Mouse (Mus musculus) liver, adult (tissue): ENCODE data around the gene Tshz2.

Experiments
- GATA4 ChIP-seq: IDR thresholded peaks from 2 replicates; pipeline ENCODE4 v1.6.1; 2014; ENCODE audit warnings: mild to moderate bottlenecking, low read length; ENCODE audit not compliant: insufficient replicate concordance

The Tshz2 gene

GRCm38 (mm10) chr2:169869468-169869867 lies 236.7 kb downstream of the Tshz2 start:
- TF ChIP-seq GATA4 = no peak

GRCm38 (mm10) chr2:169870503-169870902 lies 237.7 kb downstream of the Tshz2 start:
- no peak for TF ChIP-seq GATA4

GRCm38 (mm10) chr2:169871436-169872060 lies 238.7 kb downstream of the Tshz2 start:
- no peak for TF ChIP-seq GATA4

GRCm38 (mm10) chr2:169873442-169873841 lies 240.6 kb downstream of the Tshz2 start:
- no peak for TF ChIP-seq GATA4

- no peak for TF ChIP-seq GATA4
Observed at GRCm38 (mm10) chr2:169887921-169888320, 255.1 kb downstream of the Tshz2 start.

- no peak for TF ChIP-seq GATA4
Observed at GRCm38 (mm10) chr2:169892441-169893038, 259.7 kb downstream of the Tshz2 start.

GRCm38 (mm10) chr2:169902896-169903295 lies 270.1 kb downstream of the Tshz2 start:
- no peak for TF ChIP-seq GATA4

- no peak for TF ChIP-seq GATA4
Observed at GRCm38 (mm10) chr2:169906396-169906795, 273.6 kb downstream of the Tshz2 start.

- no peak for TF ChIP-seq GATA4
Observed at GRCm38 (mm10) chr2:169907979-169908378, 275.2 kb downstream of the Tshz2 start.

- no peak for TF ChIP-seq GATA4
Observed at GRCm38 (mm10) chr2:169910606-169911005, 277.8 kb downstream of the Tshz2 start.

GRCm38 (mm10) chr2:169912826-169913225 lies 280.0 kb downstream of the Tshz2 start:
- TF ChIP-seq GATA4 = no peak

GRCm38 (mm10) chr2:169914903-169915302 lies 282.1 kb downstream of the Tshz2 start:
- TF ChIP-seq GATA4 = no peak

- no peak for TF ChIP-seq GATA4
Observed at GRCm38 (mm10) chr2:169915326-169915725, 282.5 kb downstream of the Tshz2 start.

GRCm38 (mm10) chr2:169919111-169919695 lies 286.4 kb downstream of the Tshz2 start:
- no peak for TF ChIP-seq GATA4

GRCm38 (mm10) chr2:169924177-169924810 lies 291.5 kb downstream of the Tshz2 start:
- TF ChIP-seq GATA4 = no peak

GRCm38 (mm10) chr2:169925466-169925865 lies 292.7 kb downstream of the Tshz2 start:
- no peak for TF ChIP-seq GATA4
